Mouse (Mus musculus) cerebellum, adult 11-12 months (tissue): Measurements from ENCODE around the gene Tlr8.
"Not testable (repeated sequence)": the region's sequence is repeated elsewhere in the genome, so short reads cannot be mapped to it uniquely, and the experiment has no call there.

Experiments used
- DNase-seq: peaks from one replicate; pipeline ENCODE4 v3.0.0; 2022

Tlr8 gene

GRCm38 (mm10) chrX:167264086-167264485 lies at the start of gene Tlr8:
Tlr8 (minus strand) TSS chrX:167264329.
- no peak for DNase-seq

GRCm38 (mm10) chrX:167302061-167302460 lies 37.9 kb upstream of the Tlr8 start:
- DNase-seq = not testable (repeated sequence)

- DNase-seq = peak; percentile 16
Measured at GRCm38 (mm10) chrX:167276953-167277352, 12.8 kb upstream of the Tlr8 start.

- no peak for DNase-seq
Measured at GRCm38 (mm10) chrX:167276551-167276950, 12.4 kb upstream of the Tlr8 start.

- DNase-seq = no peak
Measured at GRCm38 (mm10) chrX:167263530-167263929, 599 bp downstream of the Tlr8 start.

GRCm38 (mm10) chrX:167241736-167242135 lies 22.4 kb downstream of the Tlr8 start:
- no peak for DNase-seq

GRCm38 (mm10) chrX:167239293-167239921 lies 24.7 kb downstream of the Tlr8 start:
- DNase-seq = no peak

GRCm38 (mm10) chrX:167233104-167233687 lies 30.9 kb downstream of the Tlr8 start:
- DNase-seq = peak; percentile 28

GRCm38 (mm10) chrX:167231150-167231549 lies 33.0 kb downstream of the Tlr8 start:
- DNase-seq = no peak

GRCm38 (mm10) chrX:167229819-167230218 lies 34.3 kb downstream of the Tlr8 start:
- DNase-seq = no peak

- DNase-seq = peak; percentile 13
Measured at GRCm38 (mm10) chrX:167229206-167229605, 34.9 kb downstream of the Tlr8 start.

GRCm38 (mm10) chrX:167227756-167228155 lies 36.4 kb downstream of the Tlr8 start:
- DNase-seq = no peak

GRCm38 (mm10) chrX:167227138-167227537 lies 37.0 kb downstream of the Tlr8 start:
- DNase-seq = no peak

- no peak for DNase-seq
Measured at GRCm38 (mm10) chrX:167226570-167226969, 37.6 kb downstream of the Tlr8 start.

- DNase-seq = no peak
Measured at GRCm38 (mm10) chrX:167212707-167213106, 51.4 kb downstream of the Tlr8 start.

GRCm38 (mm10) chrX:167211871-167212555 lies 52.1 kb downstream of the Tlr8 start:
- no peak for DNase-seq

- DNase-seq = no peak
Measured at GRCm38 (mm10) chrX:167210319-167210728, 53.8 kb downstream of the Tlr8 start.

GRCm38 (mm10) chrX:167209828-167210227 lies 54.3 kb downstream of the Tlr8 start:
- no peak for DNase-seq

- peak; percentile 76 for DNase-seq
Measured at GRCm38 (mm10) chrX:167208978-167209754, 55.0 kb downstream of the Tlr8 start, which contains the start of gene Tmsb4x. Tmsb4x (minus strand) TSS chrX:167209315.

GRCm38 (mm10) chrX:167208506-167208820 lies 55.7 kb downstream of the Tlr8 start:
- peak; percentile 12 for DNase-seq

GRCm38 (mm10) chrX:167207741-167208505 lies 56.2 kb downstream of the Tlr8 start:
- DNase-seq = peak; percentile 15

- DNase-seq = no peak
Measured at GRCm38 (mm10) chrX:167205813-167206520, 58.2 kb downstream of the Tlr8 start.
